Mouse (Mus musculus): ENCODE measurements around the gene Ppm1l. TPM values are rescaled to one million over a fixed set of nuclear protein-coding genes. Genes with fewer than 3 reads are reported as not detected.

The Ppm1l gene
- polyA plus RNA-seq, 1 experiment, result 11.4 TPM

- no peak for TF ChIP-seq POLR2A (IDR thresholded peaks at IDR 0.05; ENCODE audit: low read depth, low read length)
- no peak for TF ChIP-seq CTCF (IDR thresholded peaks at IDR 0.05; ENCODE audit: borderline replicate concordance, insufficient read depth, low read length)
Measured at GRCm38 (mm10) chr3:69454330-69454729, 137.7 kb downstream of the Ppm1l start.

GRCm38 (mm10) chr3:69456071-69456470 lies 139.4 kb downstream of the Ppm1l start:
- TF ChIP-seq POLR2A (IDR thresholded peaks at IDR 0.05; ENCODE audit: low read depth, low read length) (no peak), CTCF (IDR thresholded peaks at IDR 0.05; ENCODE audit: borderline replicate concordance, insufficient read depth, low read length) (no peak)
- H3K4me3 ChIP-seq (ENCODE audit: insufficient read depth, low read length), result no peak overlapping the region
- no peak overlapping the region for H3K27ac ChIP-seq (ENCODE audit: insufficient read depth, low read length)
- no peaks in the 10 kb centered on the region for H3K4me1 ChIP-seq (ENCODE audit: control insufficient read depth, insufficient read depth, low read length)

More at GRCm38 (mm10) chr3:69454330-69454729, 137.7 kb downstream of the Ppm1l start:
- Histone ChIP-seq H3K27ac (ENCODE audit: insufficient read depth, low read length) (no peak overlapping the region), H3K4me3 (ENCODE audit: insufficient read depth, low read length) (no peak overlapping the region), H3K4me1 (ENCODE audit: control insufficient read depth, insufficient read depth, low read length) (no peaks in the 10 kb centered on the region)

DNA sequence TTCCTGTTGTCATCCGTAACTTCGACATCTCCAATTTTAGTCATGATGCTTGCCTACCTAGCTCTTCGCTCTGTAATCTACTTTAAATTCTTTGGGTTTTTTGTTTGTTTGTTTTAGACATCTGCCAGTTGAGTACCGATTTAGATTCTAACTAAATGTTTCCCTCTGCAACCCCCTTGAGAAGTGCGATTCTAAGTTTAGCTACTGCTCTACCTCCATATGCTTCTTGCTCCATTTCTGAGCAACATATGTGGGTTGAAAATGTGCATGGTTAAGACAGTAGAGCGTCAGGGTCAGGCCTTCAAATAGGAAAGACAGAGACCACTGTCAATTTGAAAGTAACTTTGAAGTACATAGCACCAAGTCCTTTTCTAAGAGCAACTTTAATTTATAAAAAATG lies 142.1 kb downstream of the Ppm1l start:
- H3K4me1 ChIP-seq (ENCODE audit: control insufficient read depth, insufficient read depth, low read length), result no peaks in the 10 kb centered on the region
- H3K4me3 ChIP-seq (ENCODE audit: insufficient read depth, low read length), result no peak overlapping the region
- no peak overlapping the region for H3K27ac ChIP-seq (ENCODE audit: insufficient read depth, low read length)
- no peak for TF ChIP-seq CTCF (IDR thresholded peaks at IDR 0.05; ENCODE audit: borderline replicate concordance, insufficient read depth, low read length)
- TF ChIP-seq POLR2A (IDR thresholded peaks at IDR 0.05; ENCODE audit: low read depth, low read length), result no peak

DNA sequence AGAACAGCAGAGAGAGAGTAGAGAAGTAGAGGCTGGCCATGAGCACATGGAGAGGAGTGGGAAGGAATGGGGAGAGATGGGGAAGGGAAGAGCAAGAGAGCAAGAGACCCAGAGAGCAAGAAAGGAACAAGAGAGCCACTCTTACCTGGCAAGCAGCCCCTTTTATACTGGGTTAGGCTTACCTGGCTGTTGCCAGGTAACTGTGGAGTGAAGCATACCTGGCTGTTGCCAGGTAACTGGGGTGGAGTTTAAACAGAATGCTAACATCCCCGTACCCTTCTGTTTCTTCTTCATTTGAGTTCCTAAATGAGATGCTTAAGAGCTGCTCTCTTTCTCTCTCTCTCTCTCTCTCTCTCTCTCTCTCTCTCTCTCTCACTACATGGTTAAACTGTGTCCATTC lies 145.3 kb downstream of the Ppm1l start:
- Histone ChIP-seq H3K4me3 (ENCODE audit: insufficient read depth, low read length) (no peak overlapping the region), H3K27ac (ENCODE audit: insufficient read depth, low read length) (no peak overlapping the region)
- TF ChIP-seq POLR2A (IDR thresholded peaks at IDR 0.05; ENCODE audit: low read depth, low read length) (no peak), CTCF (IDR thresholded peaks at IDR 0.05; ENCODE audit: borderline replicate concordance, insufficient read depth, low read length) (no peak)

GRCm38 (mm10) chr3:69465751-69466150 lies 149.1 kb downstream of the Ppm1l start:
- Histone ChIP-seq H3K4me1 (ENCODE audit: control insufficient read depth, insufficient read depth, low read length) (peaks cover 5% of the 10 kb centered on the region), H3K27ac (ENCODE audit: insufficient read depth, low read length) (no peak overlapping the region), H3K4me3 (ENCODE audit: insufficient read depth, low read length) (no peak overlapping the region)
- TF ChIP-seq CTCF (IDR thresholded peaks at IDR 0.05; ENCODE audit: borderline replicate concordance, insufficient read depth, low read length), result no peak
- no peak for TF ChIP-seq POLR2A (IDR thresholded peaks at IDR 0.05; ENCODE audit: low read depth, low read length)

More for the DNA sequence above, 145.3 kb downstream of the Ppm1l start:
- no peaks in the 10 kb centered on the region; the same call in 1 of the 2 replicates for H3K4me1 ChIP-seq (ENCODE audit: control insufficient read depth, insufficient read depth, low read length)

DNA sequence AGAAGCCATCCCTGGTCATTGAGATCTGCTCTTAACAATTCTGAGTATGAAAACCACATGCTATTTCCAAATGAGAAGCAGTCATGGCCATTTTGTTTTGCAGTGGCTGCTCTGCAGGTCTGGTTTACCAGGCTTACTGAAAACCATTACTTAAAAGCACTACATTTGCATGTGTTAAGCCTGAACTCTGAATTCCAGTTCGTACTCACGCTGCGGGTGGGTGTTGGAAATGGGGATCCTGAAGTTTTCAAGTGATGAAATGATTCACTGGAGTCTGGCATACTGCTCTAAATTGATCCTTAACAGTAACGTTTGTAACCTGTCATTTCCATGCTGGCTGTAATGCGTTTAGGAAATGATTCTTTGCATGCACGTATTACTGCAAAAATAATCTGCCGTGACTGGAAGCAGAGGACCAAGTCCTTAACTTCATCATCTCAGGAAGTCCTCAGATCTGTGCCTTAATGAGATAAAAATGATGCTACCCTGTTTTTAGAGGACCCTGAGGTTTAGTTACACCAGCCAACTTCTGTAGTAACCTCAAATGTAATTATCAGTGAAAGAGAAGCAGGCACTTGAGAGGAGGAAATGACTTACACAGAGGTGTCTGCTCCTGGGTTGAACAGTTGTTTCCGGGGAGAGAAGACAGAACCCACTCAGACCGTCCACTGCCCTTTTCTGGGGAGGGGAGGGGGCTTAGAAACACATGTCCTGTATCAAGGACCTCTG lies 151.8 kb downstream of the Ppm1l start:
- H3K27ac ChIP-seq (ENCODE audit: insufficient read depth, low read length), result no peak overlapping the region
- TF ChIP-seq POLR2A (IDR thresholded peaks at IDR 0.05; ENCODE audit: low read depth, low read length) (no peak), CTCF (IDR thresholded peaks at IDR 0.05; ENCODE audit: borderline replicate concordance, insufficient read depth, low read length) (no peak)
- H3K4me1 ChIP-seq (ENCODE audit: control insufficient read depth, insufficient read depth, low read length), result peaks cover 5% of the 10 kb centered on the region
- no peak overlapping the region for H3K4me3 ChIP-seq (ENCODE audit: insufficient read depth, low read length)

DNA sequence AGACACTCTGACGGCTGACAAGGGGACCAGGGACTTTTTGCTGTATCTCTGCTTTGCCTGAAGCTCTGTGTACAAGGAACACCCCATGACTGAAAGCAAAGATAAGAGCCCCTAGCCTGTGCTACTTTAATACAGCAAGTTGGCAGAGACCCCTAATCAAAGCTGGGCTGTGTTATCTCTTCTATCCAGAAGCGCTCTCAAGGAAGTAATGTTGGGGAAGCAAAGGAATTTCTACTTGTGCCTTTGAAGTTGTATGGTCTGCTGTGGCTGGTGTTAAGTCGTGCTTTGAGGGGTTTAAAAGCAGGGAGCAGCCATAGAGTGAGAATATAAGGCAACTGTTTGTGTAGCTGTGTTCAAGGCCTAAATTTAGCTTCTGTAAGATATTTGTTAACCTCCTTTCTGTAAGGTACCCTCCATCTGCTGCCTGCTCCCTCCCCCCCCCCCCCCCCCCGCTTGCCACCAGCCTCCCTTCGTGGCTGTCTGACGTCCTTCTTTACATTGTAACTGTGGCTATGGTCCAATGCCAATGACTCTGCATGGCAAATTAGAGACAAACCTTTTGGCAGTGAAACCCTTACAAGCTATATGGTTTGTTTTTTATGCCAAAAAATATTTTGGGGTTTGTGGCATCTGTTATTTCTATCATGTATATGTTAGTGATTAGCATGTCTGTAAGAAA lies 152.9 kb downstream of the Ppm1l start:
- Histone ChIP-seq H3K4me3 (ENCODE audit: insufficient read depth, low read length) (no peak overlapping the region), H3K27ac (ENCODE audit: insufficient read depth, low read length) (no peak overlapping the region), H3K4me1 (ENCODE audit: control insufficient read depth, insufficient read depth, low read length) (peaks cover 5% of the 10 kb centered on the region; the same call in 1 of the 2 replicates)
- TF ChIP-seq POLR2A (IDR thresholded peaks at IDR 0.05; ENCODE audit: low read depth, low read length) (no peak), CTCF (IDR thresholded peaks at IDR 0.05; ENCODE audit: borderline replicate concordance, insufficient read depth, low read length) (no peak)

GRCm38 (mm10) chr3:69470142-69470796 lies 153.6 kb downstream of the Ppm1l start:
- no peak for TF ChIP-seq POLR2A (IDR thresholded peaks at IDR 0.05; ENCODE audit: low read depth, low read length)
- TF ChIP-seq CTCF (IDR thresholded peaks at IDR 0.05; ENCODE audit: borderline replicate concordance, insufficient read depth, low read length), result no peak

GRCm38 (mm10) chr3:69475850-69476450 lies 159.3 kb downstream of the Ppm1l start:
- no peak for TF ChIP-seq POLR2A (IDR thresholded peaks at IDR 0.05; ENCODE audit: low read depth, low read length)
- TF ChIP-seq CTCF (IDR thresholded peaks at IDR 0.05; ENCODE audit: borderline replicate concordance, insufficient read depth, low read length), result no peak
- peaks cover 10% of the 10 kb centered on the region; the same call in 1 of the 2 replicates for H3K4me1 ChIP-seq (ENCODE audit: control insufficient read depth, insufficient read depth, low read length)
- H3K27ac ChIP-seq (ENCODE audit: insufficient read depth, low read length), result no peak overlapping the region
- no peak overlapping the region for H3K4me3 ChIP-seq (ENCODE audit: insufficient read depth, low read length)

More at GRCm38 (mm10) chr3:69470142-69470796, 153.6 kb downstream of the Ppm1l start:
- Histone ChIP-seq H3K4me3 (ENCODE audit: insufficient read depth, low read length) (no peak overlapping the region), H3K27ac (ENCODE audit: insufficient read depth, low read length) (no peak overlapping the region), H3K4me1 (ENCODE audit: control insufficient read depth, insufficient read depth, low read length) (peaks cover 5% of the 10 kb centered on the region; the same call in 1 of the 2 replicates)
